Mouse (Mus musculus) myocyte (in vitro differentiated cells): ENCODE data around the gene Cd2bp2.

Experiments
- CEBPB ChIP-seq: IDR thresholded peaks from 2 replicates; pipeline ENCODE4 v1.6.1; 2011; ENCODE audit warnings: mild to moderate bottlenecking, moderate library complexity; ENCODE audit not compliant: poor library complexity, insufficient read depth, severe bottlenecking
- MAX ChIP-seq: IDR thresholded peaks from one replicate; pipeline ENCODE4 v1.6.1; 2011; ENCODE audit warnings: low read depth, mild to moderate bottlenecking, control low read depth
- POLR2A ChIP-seq: IDR thresholded peaks from one replicate; pipeline ENCODE4 v1.6.1; 2011; ENCODE audit warnings: low read depth, mild to moderate bottlenecking, control low read depth, moderate library complexity; ENCODE audit not compliant: insufficient read length
- USF1 ChIP-seq: IDR thresholded peaks from one replicate; pipeline ENCODE4 v1.6.1; 2011; ENCODE audit warnings: low read depth, mild to moderate bottlenecking, control low read depth, moderate library complexity

GRCm38 (mm10) chr7:127211014-127211745 is 15.3 kb upstream of the Cd2bp2 start:
- peak; percentile 31 for TF ChIP-seq POLR2A
- no peak for TF ChIP-seq USF1
- TF ChIP-seq CEBPB = no peak
- TF ChIP-seq MAX = no peak
